Mouse (Mus musculus) ovary, adult 10 weeks (tissue): ENCODE results near the gene Dad1. TPM values are rescaled to one million over a fixed set of nuclear protein-coding genes. Genes with fewer than 3 reads are reported as not detected.

Experiments
- polyA plus RNA-seq: library from polyadenylated mRNA; stranded (reverse); fragments of 350-450 nt; fragmentation: Illumina TruSeq; extraction: RNeasy Lipid Tissue Mini Kit (QIAGEN cat#74804); gene quantifications from one replicate; pipeline ENCODE4 v1.2.3, GENCODE M21; 2014

Gene Dad1
- 4.0 TPM for polyA plus RNA-seq

GRCm38 (mm10) chr14:54253741-54254291 lies at the start of gene Dad1, which contains the start of gene Abhd4:
Dad1 (minus strand) TSS chr14:54254104.
Abhd4 (plus strand) TSS chr14:54254188.

GRCm38 (mm10) chr14:54284839-54285238 lies 30.9 kb upstream of the Dad1 start, which contains the start of gene Olfr49:
Olfr49 (minus strand) TSS chr14:54284939.

Other genes starting within 250 kb of the Dad1 start
- 36.1 TPM for gene Abhd4, start 84 bp upstream of the Dad1 start, polyA plus RNA-seq
- not detected for gene Olfr49, start 30.8 kb upstream of the Dad1 start, polyA plus RNA-seq
- gene Oxa1l, start 106.7 kb upstream of the Dad1 start, polyA plus RNA-seq = 13.9 TPM
- gene Slc7a7, start 163.7 kb upstream of the Dad1 start, polyA plus RNA-seq = 2.0 TPM
- 61.6 TPM for gene Mrpl52, start 172.8 kb upstream of the Dad1 start, polyA plus RNA-seq
- 72.2 TPM for gene Mmp14, start 177.5 kb upstream of the Dad1 start, polyA plus RNA-seq
- 2.9 TPM for gene Lrp10, start 210.0 kb upstream of the Dad1 start, polyA plus RNA-seq
- 0.31 TPM for gene Rem2, start 222.0 kb upstream of the Dad1 start, polyA plus RNA-seq